In genomic region chr3:125881835-125882234, GRCm38 (mm10) we compare ENCODE assay signal across 14 mouse cellular contexts. TPM values are rescaled to one million over a fixed set of nuclear protein-coding genes. Genes with fewer than 3 reads are reported as not detected.
DNase-seq lines count a peak whose midpoint lies in the region; ATAC-seq and TF ChIP-seq lines count a peak whose summit lies in the region.
"Had no signal": no experiment of that assay in that cellular context is flagged by ENCODE, and none has a peak within 500 bp of the region (broad histone marks: within the 10 kb centered on the region; RNA-seq: fewer than 3 reads in every experiment).

No protein-coding gene starts in this region.

- no peak overlapping the region for H3K4me2 ChIP-seq in forebrain, embryonic 11.5 days (ENCODE audit: low read depth, low read length, severe bottlenecking)
- no peak overlapping the region for H3K4me2 ChIP-seq in lung, embryonic 14.5 days
- H3K4me2 ChIP-seq in midbrain, postnatal 0 days (ENCODE audit: low read depth, low read length, poor library complexity, severe bottlenecking), result no peak overlapping the region

- peak; percentile 43 for TF ChIP-seq CTCF in lung, embryonic 14.5 days (IDR thresholded peaks at IDR 0.05; ENCODE audit: low read depth)
- TF ChIP-seq CTCF in brain, embryonic 14.5 days (IDR thresholded peaks at IDR 0.05; ENCODE audit: borderline replicate concordance, extremely low read depth, insufficient read depth, insufficient read length), result no peak; the same call in 1 of the 2 replicates
- TF ChIP-seq CTCF in midbrain, postnatal 0 days (IDR thresholded peaks at IDR 0.05), result peak; percentile 66

- no peaks in the 10 kb centered on the region for H3K36me3 ChIP-seq in forebrain, embryonic 11.5 days (ENCODE audit: control insufficient read depth, insufficient read depth, low read length)
- H3K36me3 ChIP-seq in forebrain, embryonic 10.5 days (replicated peaks), result no peaks in the 10 kb centered on the region
- H3K36me3 ChIP-seq in lung, embryonic 14.5 days (ENCODE audit: insufficient read depth), result no peaks in the 10 kb centered on the region
- H3K36me3 ChIP-seq in midbrain, postnatal 0 days (ENCODE audit: insufficient read depth, low read length), result no peaks in the 10 kb centered on the region

- H3K27ac ChIP-seq in forebrain, embryonic 11.5 days (ENCODE audit: low read depth, low read length), result no peak overlapping the region
- H3K27ac ChIP-seq in forebrain, embryonic 10.5 days, result no peak overlapping the region
- H3K27ac ChIP-seq in lung, embryonic 14.5 days (ENCODE audit: low read depth), result no peak overlapping the region
- H3K27ac ChIP-seq in midbrain, postnatal 0 days (ENCODE audit: low read depth, low read length), result no peak overlapping the region

- H3K4me1 ChIP-seq in forebrain, embryonic 11.5 days (replicated peaks; ENCODE audit: control insufficient read depth, insufficient read depth, low read length), result peaks cover 2% of the 10 kb centered on the region; the same call in 1 of the 2 replicates
- peaks cover 5% of the 10 kb centered on the region; the same call in 1 of the 2 replicates for H3K4me1 ChIP-seq in forebrain, embryonic 10.5 days
- no peaks in the 10 kb centered on the region for H3K4me1 ChIP-seq in lung, embryonic 14.5 days (ENCODE audit: insufficient read depth)
- H3K4me1 ChIP-seq in midbrain, postnatal 0 days (ENCODE audit: insufficient read depth, low read length), result no peaks in the 10 kb centered on the region

- ATAC-seq in forebrain, embryonic 11.5 days (replicated peaks; ENCODE audit: low FRiP score), result peak; percentile 63; the same call in 1 of the 2 replicates
- no peak for ATAC-seq in lung, embryonic 14.5 days (ENCODE audit: insufficient read depth)
- no peak for ATAC-seq in midbrain, postnatal 0 days (ENCODE audit: low FRiP score)

- no peaks in the 10 kb centered on the region for H3K9me3 ChIP-seq in forebrain, embryonic 11.5 days (ENCODE audit: control insufficient read depth, low read length)
- no peaks in the 10 kb centered on the region for H3K9me3 ChIP-seq in forebrain, embryonic 10.5 days
- no peaks in the 10 kb centered on the region for H3K9me3 ChIP-seq in lung, embryonic 14.5 days (ENCODE audit: low read depth, low read length)
- H3K9me3 ChIP-seq in midbrain, postnatal 0 days (ENCODE audit: low read length), result no peaks in the 10 kb centered on the region

- H3K27me3 ChIP-seq in forebrain, embryonic 11.5 days (ENCODE audit: control insufficient read depth, insufficient read depth, low read length), result no peaks in the 10 kb centered on the region
- no peaks in the 10 kb centered on the region for H3K27me3 ChIP-seq in forebrain, embryonic 10.5 days (ENCODE audit: poor library complexity, severe bottlenecking)
- no peaks in the 10 kb centered on the region for H3K27me3 ChIP-seq in lung, embryonic 14.5 days (ENCODE audit: insufficient read depth, low read length)
- no peaks in the 10 kb centered on the region for H3K27me3 ChIP-seq in midbrain, postnatal 0 days (ENCODE audit: insufficient read depth, low read length)

- TF ChIP-seq POLR2A in brain, embryonic 14.5 days (IDR thresholded peaks at IDR 0.05; ENCODE audit: borderline replicate concordance, extremely low read depth, insufficient read depth, insufficient read length, poor library complexity, severe bottlenecking), result no peak

- H3K4me3 ChIP-seq in forebrain, embryonic 11.5 days (ENCODE audit: low read depth, low read length), result no peak overlapping the region
- no peak overlapping the region for H3K4me3 ChIP-seq in forebrain, embryonic 10.5 days
- no peak overlapping the region for H3K4me3 ChIP-seq in lung, embryonic 14.5 days (ENCODE audit: low read depth, low read length)
- H3K4me3 ChIP-seq in midbrain, postnatal 0 days (ENCODE audit: low read depth, low read length), result no peak overlapping the region

- DNase-seq in forebrain, embryonic 11.5 days (ENCODE audit: low spot score), result no peak
- DNase-seq in forebrain, embryonic 10.5 days (ENCODE audit: extremely low spot score, low spot score), result no peak
- DNase-seq in lung, embryonic 14.5 days, result peak; percentile 23
- no peak for DNase-seq in lung, postnatal 4 days
- DNase-seq in brain, embryonic 14.5 days (ENCODE audit: low read depth), result peak; percentile 45
- peak; percentile 14 for DNase-seq in midbrain, postnatal 0 days (ENCODE audit: low spot score)
- no peak for DNase-seq in testis, postnatal 14 days (ENCODE audit: low spot score)
- DNase-seq in right cerebral cortex, postnatal 10 days (ENCODE audit: low spot score in 2 of 2), result no peak
- DNase-seq: B cell, adult 2 months; heart, adult 18-20 months; kidney, adult 11 months; thymus, adult 18-20 months had no signal

- no peak overlapping the region for H3K9ac ChIP-seq in forebrain, embryonic 11.5 days (ENCODE audit: low read length)
- H3K9ac ChIP-seq in lung, embryonic 14.5 days, result no peak overlapping the region
- no peak overlapping the region for H3K9ac ChIP-seq in midbrain, postnatal 0 days (replicated peaks; ENCODE audit: low read length, poor library complexity, severe bottlenecking)

RNA-seq across cellular contexts. Expression of gene Ugt8a, which starts 56.6 kb away (rescaled TPM):
- polyA plus RNA-seq in forebrain, embryonic 11.5 days (2014; fragmentation: Nextera tagmentation; extraction: Ambion mirVana), result 4.0 and 4.8 TPM in 2 replicates
- polyA plus RNA-seq in forebrain, embryonic 10.5 days (2016; fragmentation: Nextera tagmentation; extraction: Ambion mirVana), result 1.9 and 2.0 TPM in 2 replicates
- polyA plus RNA-seq in lung, embryonic 14.5 days (2014; fragmentation: Nextera tagmentation; extraction: Ambion mirVana), result 3.7 and 4.0 TPM in 2 replicates
- 2.9 and 3.5 TPM in 2 replicates for polyA plus RNA-seq in brain, embryonic 14.5 days (2012; rRNA removed)
- total RNA-seq in midbrain, postnatal 0 days (2014; rRNA removed), result 6.0 TPM in 2 replicates
- polyA plus RNA-seq in midbrain, postnatal 0 days (2015; fragmentation: Nextera tagmentation; extraction: Ambion mirVana), result 2.5 and 2.6 TPM in 2 replicates
- total RNA-seq: adrenal gland, adult 18-20 months; heart, adult 18-20 months had no signal
- polyA plus RNA-seq: spleen, adult 2 months had no signal

Comparison
In these comparisons a context has a peak if more than half of its experiments do, and no peak if none do; other contexts are left out.
1. DNase-seq: peak in lung, embryonic 14.5 days (single experiment), brain, embryonic 14.5 days (single experiment) and midbrain, postnatal 0 days (single experiment); none in forebrain, embryonic 11.5 days (single experiment), forebrain, embryonic 10.5 days (single experiment), lung, postnatal 4 days (0 of 2), testis, postnatal 14 days (single experiment) and right cerebral cortex, postnatal 10 days (0 of 2).